Mouse (Mus musculus) neural tube, embryonic 13.5 days (tissue): ENCODE results near the gene Hspg2. TPM values are rescaled to one million over a fixed set of nuclear protein-coding genes. Genes with fewer than 3 reads are reported as not detected.
"Not testable (repeated sequence)": the region's sequence is repeated elsewhere in the genome, so short reads cannot be mapped to it uniquely, and the experiment has no call there.

Experiments
- ATAC-seq: fragments of 200-750 bp; cut with Nextera tagmentation; 2 replicates; pipeline ENCODE4 v1.8.0; 2017; ENCODE audit warnings: low read depth, mild to moderate bottlenecking, moderate TSS enrichment, moderate library complexity
- H3K27ac ChIP-seq: fragments of 300-500 bp; sonication (generic); replicated peaks from 2 replicates; pipeline ENCODE4 v1.5.1; 2015; ENCODE audit warnings: moderate library complexity, mild to moderate bottlenecking, inconsistent platforms
- H3K27me3 ChIP-seq: fragments of 300-500 bp; sonication (generic); 2 replicates; pipeline ENCODE4 v1.6.1; 2015; ENCODE audit warnings: mild to moderate bottlenecking, inconsistent platforms
- H3K36me3 ChIP-seq: fragments of 300-500 bp; sonication (generic); 2 replicates; pipeline ENCODE4 v1.6.1; 2015; ENCODE audit warnings: mild to moderate bottlenecking, inconsistent platforms
- H3K4me1 ChIP-seq: fragments of 300-500 bp; sonication (generic); replicated peaks from 2 replicates; pipeline ENCODE4 v1.6.1; 2015; ENCODE audit warnings: inconsistent platforms
- H3K4me2 ChIP-seq: fragments of 300-500 bp; sonication (generic); 2 replicates; pipeline ENCODE4 v1.6.1; 2015; ENCODE audit warnings: inconsistent platforms, mild to moderate bottlenecking, moderate library complexity
- H3K4me3 ChIP-seq: fragments of 300-500 bp; sonication (generic); 2 replicates; pipeline ENCODE4 v1.5.1; 2015; ENCODE audit warnings: mild to moderate bottlenecking, inconsistent platforms
- H3K9ac ChIP-seq: fragments of 300-500 bp; sonication (generic); 2 replicates; pipeline ENCODE4 v1.6.1; 2015; ENCODE audit warnings: moderate library complexity, mild to moderate bottlenecking, inconsistent platforms
- H3K9me3 ChIP-seq: fragments of 300-500 bp; sonication (generic); 2 replicates; pipeline ENCODE4 v1.6.1; 2016; ENCODE audit warnings: inconsistent platforms
- WGBS: fragments of 180-500 bp; shearing (Covaris S2); methylation state at CpG from one replicate; pipeline ENCODE4 v1.1.7; 2015; 5-methylcytosine and 5-hydroxymethylcytosine counted together
- polyA plus RNA-seq: library from polyadenylated mRNA; unstranded; fragments of >200 nt; fragmentation: Nextera tagmentation; extraction: Ambion mirVana; gene quantifications from 2 replicates; pipeline ENCODE4 v1.2.1, GENCODE M21; 2015

The Hspg2 gene
- 8.6 and 9.6 TPM in 2 replicates for polyA plus RNA-seq

GRCm38 (mm10) chr4:137468260-137469080 lies at the start of gene Hspg2:
TSS of gene Hspg2 (plus strand) at chr4:137468769.
- peak; percentile 89 for ATAC-seq
- Histone ChIP-seq H3K9me3 (no peaks in the 10 kb centered on the region), H3K4me3 (peak within 1 kb of the TSS; percentile 57), H3K27me3 (no peaks in the 10 kb centered on the region; the same call in 1 of the 2 replicates), H3K4me1 (peaks cover 50% of the 10 kb centered on the region), H3K9ac (peak within 1 kb of the TSS; percentile 70), H3K4me2 (peak within 1 kb of the TSS; percentile 93), H3K36me3 (no peaks in the 10 kb centered on the region), H3K27ac (peak within 1 kb of the TSS; percentile 71)
- WGBS = 1% methylated on average over 72 of the region's 72 CpGs

- Histone ChIP-seq H3K9me3 (no peaks in the 10 kb centered on the region), H3K27me3 (no peaks in the 10 kb centered on the region), H3K27ac (no peak within 1 kb of the TSS), H3K4me2 (no peak within 1 kb of the TSS), H3K36me3 (no peaks in the 10 kb centered on the region), H3K4me3 (no peak within 1 kb of the TSS), H3K9ac (no peak within 1 kb of the TSS), H3K4me1 (no peaks in the 10 kb centered on the region)
- WGBS = 95% methylated on average over 4 of the region's 4 CpGs
- ATAC-seq = no peak
Observed at GRCm38 (mm10) chr4:137430502-137430901, 38.1 kb upstream of the Hspg2 start, which contains the start of gene Cela3b. TSS of gene Cela3b (minus strand) at chr4:137430540.

- H3K9ac ChIP-seq, H3K9me3 ChIP-seq, H3K4me1 ChIP-seq, H3K27me3 ChIP-seq, H3K36me3 ChIP-seq, H3K4me2 ChIP-seq, H3K27ac ChIP-seq, H3K4me3 ChIP-seq, ATAC-seq: not testable (repeated sequence)
- WGBS = 84% methylated on average over 10 of the region's 10 CpGs
Observed at GRCm38 (mm10) chr4:137432700-137433550, 35.6 kb upstream of the Hspg2 start.

GRCm38 (mm10) chr4:137436979-137437669 lies 31.4 kb upstream of the Hspg2 start:
- Histone ChIP-seq H3K27ac (no peak overlapping the region), H3K4me2 (no peak overlapping the region), H3K4me3 (no peak overlapping the region), H3K9ac (no peak overlapping the region), H3K9me3 (no peaks in the 10 kb centered on the region), H3K27me3 (no peaks in the 10 kb centered on the region), H3K4me1 (no peaks in the 10 kb centered on the region), H3K36me3 (no peaks in the 10 kb centered on the region)
- WGBS = 87% methylated on average over 8 of the region's 8 CpGs
- no peak for ATAC-seq

GRCm38 (mm10) chr4:137438842-137439241 lies 29.7 kb upstream of the Hspg2 start:
- 90% methylated on average over 8 of the region's 8 CpGs for WGBS
- no peaks in the 10 kb centered on the region for H3K36me3 ChIP-seq
- H3K4me2 ChIP-seq = no peak overlapping the region
- H3K4me3 ChIP-seq = no peak overlapping the region
- ATAC-seq = no peak
- H3K9ac ChIP-seq = no peak overlapping the region
- no peak overlapping the region for H3K27ac ChIP-seq
- H3K4me1 ChIP-seq = no peaks in the 10 kb centered on the region
- H3K9me3 ChIP-seq = no peaks in the 10 kb centered on the region
- no peaks in the 10 kb centered on the region for H3K27me3 ChIP-seq

- no peak overlapping the region for H3K4me2 ChIP-seq
- H3K9me3 ChIP-seq = no peaks in the 10 kb centered on the region
- H3K9ac ChIP-seq = no peak overlapping the region
- no peaks in the 10 kb centered on the region for H3K4me1 ChIP-seq
- no peak overlapping the region for H3K27ac ChIP-seq
- H3K27me3 ChIP-seq = no peaks in the 10 kb centered on the region
- no peaks in the 10 kb centered on the region for H3K36me3 ChIP-seq
- 82% methylated on average over 4 of the region's 4 CpGs for WGBS
- ATAC-seq = no peak
- no peak overlapping the region for H3K4me3 ChIP-seq
Observed at GRCm38 (mm10) chr4:137441332-137441731, 27.2 kb upstream of the Hspg2 start.

- Histone ChIP-seq H3K4me1 (peaks cover 10% of the 10 kb centered on the region), H3K4me2 (no peak overlapping the region), H3K9me3 (no peaks in the 10 kb centered on the region), H3K4me3 (no peak overlapping the region), H3K36me3 (no peaks in the 10 kb centered on the region), H3K27ac (no peak overlapping the region), H3K9ac (no peak overlapping the region), H3K27me3 (no peaks in the 10 kb centered on the region)
- WGBS = 35% methylated on average over 5 of the region's 5 CpGs
- ATAC-seq = no peak; the same call in 1 of the 2 replicates
Observed at GRCm38 (mm10) chr4:137443625-137444024, 24.9 kb upstream of the Hspg2 start.

- Histone ChIP-seq H3K36me3 (no peaks in the 10 kb centered on the region), H3K4me2 (no peak overlapping the region), H3K9ac (no peak overlapping the region), H3K4me1 (peaks cover 16% of the 10 kb centered on the region), H3K27ac (no peak overlapping the region), H3K27me3 (no peaks in the 10 kb centered on the region), H3K4me3 (no peak overlapping the region), H3K9me3 (no peaks in the 10 kb centered on the region)
- ATAC-seq = no peak
- 90% methylated on average over 4 of the region's 4 CpGs for WGBS
Observed at GRCm38 (mm10) chr4:137445881-137446280, 22.7 kb upstream of the Hspg2 start.

- no peak overlapping the region; the same call in 1 of the 2 replicates for H3K4me2 ChIP-seq
- no peak overlapping the region for H3K9ac ChIP-seq
- H3K9me3 ChIP-seq = no peaks in the 10 kb centered on the region
- peaks cover 16% of the 10 kb centered on the region for H3K4me1 ChIP-seq
- no peaks in the 10 kb centered on the region for H3K27me3 ChIP-seq
- ATAC-seq = peak; percentile 45; the same call in 1 of the 2 replicates
- WGBS = 78% methylated on average over 7 of the region's 7 CpGs
- no peak overlapping the region for H3K4me3 ChIP-seq
- H3K27ac ChIP-seq = peak overlapping the region; percentile 52; the same call in 1 of the 2 replicates
- no peaks in the 10 kb centered on the region for H3K36me3 ChIP-seq
Observed at GRCm38 (mm10) chr4:137447363-137448196, 21.0 kb upstream of the Hspg2 start.

GRCm38 (mm10) chr4:137448197-137448596 lies 20.4 kb upstream of the Hspg2 start:
- Histone ChIP-seq H3K9me3 (no peaks in the 10 kb centered on the region), H3K27me3 (no peaks in the 10 kb centered on the region), H3K4me3 (no peak overlapping the region), H3K9ac (no peak overlapping the region), H3K36me3 (no peaks in the 10 kb centered on the region), H3K27ac (peak overlapping the region; percentile 52; the same call in 1 of the 2 replicates), H3K4me1 (peaks cover 16% of the 10 kb centered on the region), H3K4me2 (no peak overlapping the region; the same call in 1 of the 2 replicates)
- peak; percentile 73 for ATAC-seq
- 36% methylated on average over 6 of the region's 6 CpGs for WGBS

- Histone ChIP-seq H3K36me3 (no peaks in the 10 kb centered on the region), H3K4me2 (no peak overlapping the region; the same call in 1 of the 2 replicates), H3K27me3 (no peaks in the 10 kb centered on the region), H3K9me3 (no peaks in the 10 kb centered on the region), H3K4me1 (peaks cover 16% of the 10 kb centered on the region), H3K9ac (no peak overlapping the region), H3K4me3 (no peak overlapping the region), H3K27ac (no peak overlapping the region; the same call in 1 of the 2 replicates)
- WGBS = 47% methylated on average over 2 of the region's 2 CpGs
- ATAC-seq = peak; percentile 44; the same call in 1 of the 2 replicates
Observed at GRCm38 (mm10) chr4:137448641-137449040, 19.9 kb upstream of the Hspg2 start.
